Mouse (Mus musculus): Measurements from ENCODE around the gene A630095N17Rik.

DNA sequence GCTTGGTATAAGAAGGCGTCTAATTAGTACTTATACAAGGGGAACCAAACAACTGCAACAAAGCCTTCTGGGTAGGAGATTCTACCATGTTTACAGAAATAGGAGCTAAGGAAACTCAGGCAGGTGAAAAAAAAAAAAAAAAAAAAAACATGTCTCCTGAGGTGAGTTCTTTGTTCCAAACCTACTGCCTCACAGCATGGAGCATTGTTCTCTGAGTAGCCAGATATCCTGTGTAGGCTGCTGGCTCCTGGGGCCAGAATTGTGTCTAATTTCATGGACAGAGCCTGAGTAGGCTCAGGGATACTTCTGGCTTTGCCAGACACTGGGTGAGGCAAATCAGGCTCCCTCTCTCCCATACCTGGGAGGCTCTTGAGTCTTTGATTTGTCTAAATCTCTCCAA, 4.2 kb downstream of the A630095N17Rik start:
- no peak for TF ChIP-seq ZC3H11A (IDR thresholded peaks at IDR 0.05; ENCODE audit: borderline replicate concordance, low read depth, low read length)
- TF ChIP-seq HCFC1 (IDR thresholded peaks at IDR 0.05; ENCODE audit: borderline replicate concordance, insufficient read depth, low read length) = no peak

Measured in ES-E14 (cell line).